Mouse (Mus musculus) layer of hippocampus, adult 11-12 months (tissue): Measurements from ENCODE around the gene Nfkb1.

Source experiments
- DNase-seq: peaks from one replicate; pipeline ENCODE4 v3.0.0; 2022; ENCODE audit warnings: low spot score

The Nfkb1 gene

GRCm38 (mm10) chr3:135582246-135582645 is 109.1 kb downstream of the Nfkb1 start:
- no peak for DNase-seq

- DNase-seq, result no peak
Measured at GRCm38 (mm10) chr3:135581606-135582117, 109.7 kb downstream of the Nfkb1 start.

GRCm38 (mm10) chr3:135580439-135581275 is 110.7 kb downstream of the Nfkb1 start:
- DNase-seq, result no peak

- DNase-seq, result no peak
Measured at GRCm38 (mm10) chr3:135579179-135579578, 112.2 kb downstream of the Nfkb1 start.

GRCm38 (mm10) chr3:135578588-135579140 is 112.7 kb downstream of the Nfkb1 start:
- no peak for DNase-seq

- no peak for DNase-seq
Measured at GRCm38 (mm10) chr3:135575126-135575525, 116.2 kb downstream of the Nfkb1 start.

- DNase-seq, result no peak
Measured at GRCm38 (mm10) chr3:135573051-135573450, 118.3 kb downstream of the Nfkb1 start.

- DNase-seq, result no peak
Measured at GRCm38 (mm10) chr3:135571540-135571939, 119.8 kb downstream of the Nfkb1 start.

- DNase-seq, result no peak
Measured at GRCm38 (mm10) chr3:135568633-135569032, 122.7 kb downstream of the Nfkb1 start.

GRCm38 (mm10) chr3:135567888-135568287 is 123.5 kb downstream of the Nfkb1 start:
- no peak for DNase-seq

GRCm38 (mm10) chr3:135565306-135565705 is 126.0 kb downstream of the Nfkb1 start:
- no peak for DNase-seq

GRCm38 (mm10) chr3:135564706-135565105 is 126.6 kb downstream of the Nfkb1 start:
- no peak for DNase-seq

DNA sequence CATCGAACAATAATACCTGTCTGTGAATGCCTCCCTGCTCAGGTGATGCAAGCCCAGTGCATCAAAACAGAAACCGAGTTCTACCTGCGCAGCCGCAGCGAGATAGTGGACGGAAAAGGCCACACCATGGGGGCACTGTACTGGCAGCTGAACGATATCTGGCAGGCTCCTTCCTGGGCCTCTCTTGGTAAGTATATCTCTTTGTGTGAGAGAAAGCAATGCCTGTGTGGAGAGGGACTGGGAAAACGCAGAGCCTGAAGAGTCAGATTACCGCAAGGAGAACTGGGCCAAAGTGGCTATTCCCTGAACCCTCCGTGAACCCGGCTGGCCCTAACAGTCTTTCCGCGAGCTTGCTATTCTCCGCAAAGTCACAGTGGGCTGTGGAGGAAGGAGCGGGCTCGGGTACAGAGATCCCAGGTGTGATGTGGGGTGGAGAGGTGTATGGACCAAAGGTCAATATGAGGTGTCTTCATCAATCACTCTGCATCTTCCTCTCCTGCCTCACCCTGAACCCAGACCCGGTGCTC is 128.1 kb downstream of the Nfkb1 start:
- DNase-seq, result no peak

- no peak for DNase-seq
Measured at GRCm38 (mm10) chr3:135562036-135562435, 129.3 kb downstream of the Nfkb1 start.

GRCm38 (mm10) chr3:135556851-135557662 is 134.3 kb downstream of the Nfkb1 start:
- peak; percentile 15 for DNase-seq

- no peak for DNase-seq
Measured at GRCm38 (mm10) chr3:135556052-135556587, 135.2 kb downstream of the Nfkb1 start.

- no peak for DNase-seq
Measured at GRCm38 (mm10) chr3:135555192-135555591, 136.2 kb downstream of the Nfkb1 start.

DNA sequence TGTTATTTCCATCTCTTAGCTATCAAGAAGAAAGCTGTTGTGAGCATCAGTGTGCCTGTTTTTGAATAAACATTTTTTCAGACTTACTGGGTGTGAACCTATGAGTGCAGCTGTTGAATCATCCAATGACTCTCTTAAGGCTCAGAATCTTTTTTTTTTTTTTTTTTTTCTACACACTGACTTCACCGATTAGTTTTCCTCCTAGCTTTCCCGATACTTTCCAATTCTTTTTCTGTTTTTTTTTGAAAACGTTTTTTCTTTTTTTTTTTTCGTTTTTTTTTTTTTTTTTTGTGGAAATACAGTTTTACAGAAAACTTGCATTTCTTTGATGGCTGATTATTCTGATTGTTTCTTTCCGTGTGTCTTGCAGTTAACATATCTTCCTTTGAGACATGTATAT is 138.5 kb downstream of the Nfkb1 start:
- DNase-seq, result no peak

GRCm38 (mm10) chr3:135547298-135547697 is 144.0 kb downstream of the Nfkb1 start:
- no peak for DNase-seq

DNA sequence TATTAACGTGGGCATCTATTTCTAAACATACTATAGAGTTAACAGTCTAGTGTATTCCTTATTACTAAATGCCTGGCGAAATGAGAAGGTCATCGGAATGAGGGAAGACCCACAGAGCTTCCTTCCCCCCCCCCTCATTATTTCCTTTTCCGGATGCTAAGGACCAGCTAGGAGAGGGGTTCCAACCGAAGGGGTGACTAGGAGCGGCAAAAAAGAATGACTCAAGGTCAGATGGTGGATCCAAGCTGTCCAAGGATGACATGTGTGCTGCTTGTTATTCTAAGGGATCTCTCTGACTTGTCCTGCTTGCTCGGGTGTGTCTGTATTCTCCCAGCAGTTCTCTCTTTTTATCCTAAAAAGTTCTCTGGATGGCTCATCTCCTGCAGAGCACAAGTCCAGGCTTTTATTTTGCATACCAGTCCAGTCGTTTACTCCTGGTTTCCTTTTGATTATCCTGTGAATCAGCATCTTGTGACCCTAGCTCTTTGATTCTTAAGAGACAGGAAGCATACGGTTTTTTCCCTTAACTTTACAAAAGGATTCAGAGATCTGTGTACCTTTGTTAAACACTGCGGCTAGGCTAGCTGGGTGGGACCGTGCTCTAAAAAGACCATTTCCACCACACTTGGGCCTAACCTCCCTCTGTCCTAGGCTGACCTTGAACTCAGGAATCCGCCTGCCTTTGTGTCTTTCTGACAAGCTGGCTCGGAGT is 145.0 kb downstream of the Nfkb1 start:
- no peak for DNase-seq
